Mouse (Mus musculus) neutrophil, adult 5-6 weeks (primary cell): ENCODE measurements at regions not wholly inside any gene's neighbourhood (a gene's known extent, or its start where the extent isn't known, plus 50 kb on each side); places are given as distances from the start of the nearest gene placed in this dataset.

ENCODE experiments used
- ATAC-seq: fragments of 151-379, 151-347 bp; 2 replicates; pipeline ENCODE4 v1.8.0; 2017; ENCODE audit warnings: mild to moderate bottlenecking, moderate TSS enrichment; ENCODE audit not compliant: insufficient number of reproducible peaks, poor library complexity, low FRiP score, severe bottlenecking; ENCODE audit errors: extremely low read depth

GRCm38 (mm10) chr2:167878255-167878865 lies 53.5 kb upstream of the Ptpn1 start:
- ATAC-seq: no peak

GRCm38 (mm10) chr2:167877254-167877870 lies 54.5 kb upstream of the Ptpn1 start:
- no peak for ATAC-seq

- no peak for ATAC-seq
These were observed 59.4 kb upstream of the Ptpn1 start for GRCm38 (mm10) chr2:167872507-167872906.

- no peak for ATAC-seq
These were observed 61.7 kb upstream of the Ptpn1 start for GRCm38 (mm10) chr2:167870153-167870552.

GRCm38 (mm10) chr2:167866751-167867150 lies 65.1 kb upstream of the Ptpn1 start:
- no peak for ATAC-seq

- ATAC-seq: no peak
These were observed 66.3 kb upstream of the Ptpn1 start for GRCm38 (mm10) chr2:167865525-167865924.

- ATAC-seq: no peak
These were observed 67.2 kb upstream of the Ptpn1 start for GRCm38 (mm10) chr2:167864672-167865071.

GRCm38 (mm10) chr2:167864228-167864627 lies 67.6 kb upstream of the Ptpn1 start:
- no peak for ATAC-seq

GRCm38 (mm10) chr2:167863616-167864015 lies 68.2 kb upstream of the Ptpn1 start:
- ATAC-seq: no peak

GRCm38 (mm10) chr2:167861178-167861520 lies 70.7 kb upstream of the Ptpn1 start:
- ATAC-seq: no peak

- ATAC-seq: no peak
These were observed 71.2 kb upstream of the Ptpn1 start for GRCm38 (mm10) chr2:167860457-167861177.

GRCm38 (mm10) chr2:167859575-167859974 lies 72.3 kb upstream of the Ptpn1 start:
- ATAC-seq: no peak

- ATAC-seq: no peak
These were observed 73.5 kb upstream of the Ptpn1 start for GRCm38 (mm10) chr2:167858346-167858745.

- ATAC-seq: no peak
These were observed 73.9 kb upstream of the Ptpn1 start for GRCm38 (mm10) chr2:167857911-167858310.

- ATAC-seq: no peak
These were observed 74.9 kb upstream of the Ptpn1 start for GRCm38 (mm10) chr2:167856920-167857475.

- no peak for ATAC-seq
These were observed 75.8 kb upstream of the Ptpn1 start for GRCm38 (mm10) chr2:167856020-167856419.

- no peak for ATAC-seq
These were observed 77.8 kb upstream of the Ptpn1 start for GRCm38 (mm10) chr2:167854060-167854459.

- no peak for ATAC-seq
These were observed 78.4 kb upstream of the Ptpn1 start for GRCm38 (mm10) chr2:167853411-167853821.

- no peak for ATAC-seq
These were observed 79.3 kb upstream of the Ptpn1 start for GRCm38 (mm10) chr2:167852582-167852981.
